8 mouse cellular contexts compared by ENCODE assay signal in the genomic region with DNA sequence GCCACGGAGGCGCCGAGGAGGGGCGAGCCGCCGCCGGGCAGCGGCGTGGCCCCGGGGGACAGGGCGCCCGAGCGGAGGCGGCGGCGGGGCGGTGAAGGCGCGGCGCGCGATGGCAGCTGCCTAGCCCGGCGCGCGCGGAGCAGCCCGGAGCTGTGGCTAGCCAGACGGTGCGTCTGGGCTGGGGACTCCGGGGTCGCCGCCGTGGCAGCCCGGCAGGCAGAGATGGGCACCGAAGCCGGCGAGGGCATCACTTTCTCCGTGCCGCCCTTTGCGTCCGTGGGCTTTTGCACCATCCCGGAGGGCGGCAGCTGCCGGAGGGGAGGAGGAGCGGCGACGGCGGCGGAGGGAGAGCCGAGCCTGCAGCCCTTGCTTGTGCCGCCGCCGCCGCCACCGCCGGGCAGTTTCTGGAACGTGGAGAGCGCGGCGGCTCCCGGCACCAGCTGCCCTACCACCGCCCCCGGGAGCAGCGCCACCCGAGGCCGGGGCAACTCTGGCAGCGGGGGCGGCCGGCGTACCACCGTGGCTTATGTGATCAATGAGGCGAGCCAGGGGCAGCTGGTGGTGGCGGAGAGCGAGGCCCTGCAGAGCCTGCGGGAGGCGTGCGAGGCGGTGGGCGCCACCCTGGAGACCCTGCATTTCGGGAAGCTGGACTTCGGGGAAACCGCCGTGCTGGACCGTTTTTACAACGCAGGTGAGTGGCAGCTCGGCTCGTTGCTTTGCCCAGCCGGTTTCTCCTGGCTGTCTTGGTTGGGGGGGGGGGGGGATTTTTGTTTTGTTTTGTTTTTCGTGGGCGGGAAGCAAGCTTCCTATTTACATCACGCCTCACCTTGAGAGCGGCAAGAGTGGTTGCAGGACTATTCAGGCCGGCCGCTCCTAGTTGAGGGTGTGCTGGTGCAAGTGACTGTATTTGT. TPM values are rescaled to one million over a fixed set of nuclear protein-coding genes. Genes with fewer than 3 reads are reported as not detected.
DNase-seq lines count a peak whose midpoint lies in the region; ATAC-seq and TF ChIP-seq lines count a peak whose summit lies in the region.

A gene (plus strand): TSS at position 89 of the 911 bp plus-strand sequence.

- intact Hi-C loops in gastrocnemius, postnatal 14 days (cut with DNase I; ENCODE audit: low total_unique reads), result loop anchor here (5.0 kb wide), 2 partner anchors 138 to 193 kb away; no protein-coding TSS in a partner anchor

- H3K27ac ChIP-seq in intestine, postnatal 0 days (ENCODE audit: low read depth, low read length), result peak within 1 kb of the TSS; percentile 91
- H3K27ac ChIP-seq in limb, embryonic 15.5 days, result peak within 1 kb of the TSS; percentile 76
- peak within 1 kb of the TSS; percentile 77 for H3K27ac ChIP-seq in midbrain, embryonic 15.5 days

- under 1% methylated on average over 67 of the region's 95 CpGs for WGBS in intestine, postnatal 0 days
- under 1% methylated on average over 72 of the region's 95 CpGs for WGBS in limb, embryonic 15.5 days
- WGBS in midbrain, embryonic 15.5 days, result under 1% methylated on average over 85 of the region's 95 CpGs

- peak within 1 kb of the TSS; percentile 78 for H3K9ac ChIP-seq in intestine, postnatal 0 days (ENCODE audit: low read depth, low read length)
- H3K9ac ChIP-seq in limb, embryonic 15.5 days, result peak within 1 kb of the TSS; percentile 69
- H3K9ac ChIP-seq in midbrain, embryonic 15.5 days, result peak within 1 kb of the TSS; percentile 54

- TF ChIP-seq CTCF in intestine, postnatal 0 days (IDR thresholded peaks at IDR 0.05; ENCODE audit: low read depth), result peak; percentile 51

- ATAC-seq in intestine, postnatal 0 days, result peak; percentile 42
- no peak for ATAC-seq in limb, embryonic 15.5 days (ENCODE audit: insufficient number of reproducible peaks, low FRiP score, low TSS enrichment, low read depth)
- ATAC-seq in midbrain, embryonic 15.5 days (replicated peaks), result peak; percentile 89

- H3K27me3 ChIP-seq in intestine, postnatal 0 days (replicated peaks; ENCODE audit: control insufficient read depth, insufficient read depth, low read length), result no peaks in the 10 kb centered on the region
- H3K27me3 ChIP-seq in limb, embryonic 15.5 days, result no peaks in the 10 kb centered on the region
- H3K27me3 ChIP-seq in midbrain, embryonic 15.5 days (replicated peaks), result peaks cover 17% of the 10 kb centered on the region

- no peaks in the 10 kb centered on the region for H3K9me3 ChIP-seq in intestine, postnatal 0 days (ENCODE audit: control insufficient read depth)
- no peaks in the 10 kb centered on the region for H3K9me3 ChIP-seq in limb, embryonic 15.5 days
- H3K9me3 ChIP-seq in midbrain, embryonic 15.5 days, result no peaks in the 10 kb centered on the region

- no peaks in the 10 kb centered on the region for H3K4me1 ChIP-seq in intestine, postnatal 0 days (replicated peaks; ENCODE audit: control insufficient read depth, insufficient read depth, low read length)
- H3K4me1 ChIP-seq in limb, embryonic 15.5 days, result peaks cover 27% of the 10 kb centered on the region
- H3K4me1 ChIP-seq in midbrain, embryonic 15.5 days, result peaks cover 17% of the 10 kb centered on the region

- peak within 1 kb of the TSS; percentile 92 for H3K4me2 ChIP-seq in intestine, postnatal 0 days (replicated peaks; ENCODE audit: low read depth)
- peak within 1 kb of the TSS; percentile 97 for H3K4me2 ChIP-seq in limb, embryonic 15.5 days
- H3K4me2 ChIP-seq in midbrain, embryonic 15.5 days, result peak within 1 kb of the TSS; percentile 98

- peak; percentile 50 for DNase-seq in right cerebral cortex, adult 18-20 months
- no peak for DNase-seq in right cerebral cortex, postnatal 25 days
- peak; percentile 38 to 63 for DNase-seq in cerebellum, postnatal 36 days
- DNase-seq in gastrocnemius, postnatal 14 days, result peak; percentile 55
- DNase-seq in testis, postnatal 14 days (ENCODE audit: low spot score), result peak; percentile 51

- H3K36me3 ChIP-seq in intestine, postnatal 0 days (ENCODE audit: control insufficient read depth, insufficient read depth), result no peaks in the 10 kb centered on the region
- no peaks in the 10 kb centered on the region for H3K36me3 ChIP-seq in limb, embryonic 15.5 days
- no peaks in the 10 kb centered on the region for H3K36me3 ChIP-seq in midbrain, embryonic 15.5 days (replicated peaks)

- peak within 1 kb of the TSS; percentile 85 for H3K4me3 ChIP-seq in intestine, postnatal 0 days (ENCODE audit: low read depth, low read length)
- peak within 1 kb of the TSS; percentile 78 for H3K4me3 ChIP-seq in limb, embryonic 15.5 days
- peak within 1 kb of the TSS; percentile 59 for H3K4me3 ChIP-seq in midbrain, embryonic 15.5 days

RNA-seq across cellular contexts. Expression of the gene that starts here (rescaled TPM):
- 1 to 10 TPM; 6.5 to 6.6 TPM for total RNA-seq in gastrocnemius, postnatal 14 days (2021)
- polyA plus RNA-seq in intestine, postnatal 0 days (2015; fragmentation: Nextera tagmentation; extraction: Ambion mirVana), result 1.5 and 1.8 TPM in 2 replicates
- polyA plus RNA-seq in limb, embryonic 15.5 days (2015; fragmentation: Nextera tagmentation; extraction: Ambion mirVana), result 1.3 and 1.4 TPM in 2 replicates
- polyA plus RNA-seq in midbrain, embryonic 15.5 days (2015; fragmentation: Nextera tagmentation; extraction: Ambion mirVana), result 1.1 and 1.3 TPM in 2 replicates
